Mouse (Mus musculus): ENCODE results near the gene Nfib. TPM values are rescaled to one million over a fixed set of nuclear protein-coding genes. Genes with fewer than 3 reads are reported as not detected.

The Nfib gene
- polyA plus RNA-seq, 1 experiment from 2014 or later, result 27.3 TPM

- in situ Hi-C loops (cut with MboI; ENCODE audit: low pct_unique_long_range_greater_than_20kb), result loop anchor here (5.0 to 25.0 kb wide), 3 partner anchors 105 to 340 kb away; no protein-coding TSS in a partner anchor
- H3K27me3 ChIP-seq, result no peaks in the 10 kb centered on the region
- CTCF ChIA-PET, result interaction anchor here (1.9 kb wide), 1 partner anchor 164 kb away, joined by 5 read pairs; no protein-coding TSS in a partner anchor
- DNase-seq (ENCODE audit: low read depth, low spot score), result no peak
- no peak for ATAC-seq
- no peak for TF ChIP-seq CTCF (IDR thresholded peaks at IDR 0.05)
- POLR2A ChIA-PET, result no interaction called here
Measured at GRCm38 (mm10) chr4:82502012-82502411, 203.5 kb downstream of the Nfib start.

GRCm38 (mm10) chr4:82500578-82501098, 204.9 kb downstream of the Nfib start:
- in situ Hi-C loops (cut with MboI; ENCODE audit: low pct_unique_long_range_greater_than_20kb), result loop anchor here (5.0 to 25.0 kb wide), 3 partner anchors 103 to 338 kb away; no protein-coding TSS in a partner anchor
- ATAC-seq (no peak), DNase-seq (ENCODE audit: low read depth, low spot score) (no peak)
- CTCF ChIA-PET, result interaction anchor here (1.0 to 1.2 kb wide), 2 partner anchors 10 to 26 kb away, joined by 3 to 5 read pairs; no protein-coding TSS in a partner anchor
- TF ChIP-seq CTCF (IDR thresholded peaks at IDR 0.05), result no peak
- POLR2A ChIA-PET, result interaction anchor here (1.0 to 1.1 kb wide), 3 partner anchors 10 to 35 kb away, joined by 3 to 4 read pairs (median 3); no protein-coding TSS in a partner anchor
- H3K27me3 ChIP-seq, result no peaks in the 10 kb centered on the region

- no peaks in the 10 kb centered on the region for H3K27me3 ChIP-seq
- ChIA-PET POLR2A (interaction anchor here (1.0 to 1.1 kb wide), 2 partner anchors 29 to 34 kb away, joined by 3 read pairs; no protein-coding TSS in a partner anchor), CTCF (interaction anchor here (1.0 to 1.2 kb wide), 2 partner anchors 10 to 25 kb away, joined by 3 to 5 read pairs; no protein-coding TSS in a partner anchor)
- no peak for TF ChIP-seq CTCF (IDR thresholded peaks at IDR 0.05)
- ATAC-seq, result peak; percentile 61
- DNase-seq (ENCODE audit: low read depth, low spot score), result no peak
- in situ Hi-C loops (cut with MboI; ENCODE audit: low pct_unique_long_range_greater_than_20kb), result loop anchor here (5.0 to 25.0 kb wide), 3 partner anchors 103 to 338 kb away; no protein-coding TSS in a partner anchor
Measured at GRCm38 (mm10) chr4:82499725-82500577, 205.6 kb downstream of the Nfib start.

GRCm38 (mm10) chr4:82499238-82499637, 206.3 kb downstream of the Nfib start:
- ChIA-PET POLR2A (no interaction called here), CTCF (no interaction called here)
- no peaks in the 10 kb centered on the region for H3K27me3 ChIP-seq
- TF ChIP-seq CTCF (IDR thresholded peaks at IDR 0.05), result no peak
- DNase-seq (ENCODE audit: low read depth, low spot score) (no peak), ATAC-seq (no peak)
- in situ Hi-C loops (cut with MboI; ENCODE audit: low pct_unique_long_range_greater_than_20kb), result no loop called here

GRCm38 (mm10) chr4:82497671-82498631, 207.6 kb downstream of the Nfib start:
- no peak for TF ChIP-seq CTCF (IDR thresholded peaks at IDR 0.05)
- H3K27me3 ChIP-seq, result no peaks in the 10 kb centered on the region
- in situ Hi-C loops (cut with MboI; ENCODE audit: low pct_unique_long_range_greater_than_20kb), result no loop called here
- DNase-seq (ENCODE audit: low read depth, low spot score) (no peak), ATAC-seq (no peak)
- POLR2A ChIA-PET, result no interaction called here
- CTCF ChIA-PET, result no interaction called here

- ChIA-PET CTCF (no interaction called here), POLR2A (no interaction called here)
- no peak for DNase-seq (ENCODE audit: low read depth, low spot score)
Measured at GRCm38 (mm10) chr4:82497141-82497566, 208.4 kb downstream of the Nfib start.

GRCm38 (mm10) chr4:82496383-82496782, 209.2 kb downstream of the Nfib start:
- DNase-seq (ENCODE audit: low read depth, low spot score) (no peak), ATAC-seq (no peak)
- CTCF ChIA-PET, result no interaction called here
- no peak for TF ChIP-seq CTCF (IDR thresholded peaks at IDR 0.05)
- in situ Hi-C loops (cut with MboI; ENCODE audit: low pct_unique_long_range_greater_than_20kb), result no loop called here
- POLR2A ChIA-PET, result no interaction called here
- no peaks in the 10 kb centered on the region for H3K27me3 ChIP-seq

More at GRCm38 (mm10) chr4:82497141-82497566, 208.4 kb downstream of the Nfib start:
- no peak for TF ChIP-seq CTCF (IDR thresholded peaks at IDR 0.05)
- ATAC-seq, result no peak
- in situ Hi-C loops (cut with MboI; ENCODE audit: low pct_unique_long_range_greater_than_20kb), result no loop called here
- no peaks in the 10 kb centered on the region for H3K27me3 ChIP-seq

- POLR2A ChIA-PET, result interaction anchor here (0.6 kb wide), 1 partner anchor 123 kb away, joined by 3 read pairs; no protein-coding TSS in a partner anchor
- no peak for DNase-seq (ENCODE audit: low read depth, low spot score)
- ATAC-seq, result no peak
- in situ Hi-C loops (cut with MboI; ENCODE audit: low pct_unique_long_range_greater_than_20kb), result no loop called here
- TF ChIP-seq CTCF (IDR thresholded peaks at IDR 0.05), result no peak
- CTCF ChIA-PET, result no interaction called here
- H3K27me3 ChIP-seq, result no peaks in the 10 kb centered on the region
Measured at GRCm38 (mm10) chr4:82495605-82496004, 209.9 kb downstream of the Nfib start.

- in situ Hi-C loops (cut with MboI; ENCODE audit: low pct_unique_long_range_greater_than_20kb), result no loop called here
- DNase-seq (ENCODE audit: low read depth, low spot score) (no peak), ATAC-seq (no peak)
- POLR2A ChIA-PET, result no interaction called here
- CTCF ChIA-PET, result no interaction called here
- TF ChIP-seq CTCF (IDR thresholded peaks at IDR 0.05), result no peak
- H3K27me3 ChIP-seq, result no peaks in the 10 kb centered on the region
Measured at GRCm38 (mm10) chr4:82494829-82495228, 210.7 kb downstream of the Nfib start.

- DNase-seq (ENCODE audit: low read depth, low spot score), result no peak
- in situ Hi-C loops (cut with MboI; ENCODE audit: low pct_unique_long_range_greater_than_20kb), result no loop called here
Measured at GRCm38 (mm10) chr4:82494424-82494823, 211.1 kb downstream of the Nfib start.

More at GRCm38 (mm10) chr4:82494424-82494823, 211.1 kb downstream of the Nfib start:
- no peaks in the 10 kb centered on the region for H3K27me3 ChIP-seq
- ATAC-seq, result no peak
- no peak for TF ChIP-seq CTCF (IDR thresholded peaks at IDR 0.05)
- ChIA-PET POLR2A (no interaction called here), CTCF (no interaction called here)

Measured in Patski (cell line).